Mouse (Mus musculus) forebrain, embryonic 10.5 days (tissue): ENCODE data around the gene Nhlh2. TPM values are rescaled to one million over a fixed set of nuclear protein-coding genes. Genes with fewer than 3 reads are reported as not detected.

Experiments
- DNase-seq: peaks from one replicate; pipeline ENCODE4 v3.0.0-alpha.2; 2017; ENCODE audit warnings: low spot score; ENCODE audit errors: extremely low spot score
- H3K27ac ChIP-seq: fragments of 300-500 bp; sonication (generic); 2 replicates; pipeline ENCODE4 v1.5.1; 2016; ENCODE audit warnings: mild to moderate bottlenecking
- H3K27me3 ChIP-seq: fragments of 300-500 bp; sonication (generic); 2 replicates; pipeline ENCODE4 v1.6.1; 2016; ENCODE audit warnings: mild to moderate bottlenecking; ENCODE audit not compliant: poor library complexity, severe bottlenecking
- H3K36me3 ChIP-seq: fragments of 300-500 bp; sonication (generic); replicated peaks from 2 replicates; pipeline ENCODE4 v1.6.1; 2016; ENCODE audit warnings: mild to moderate bottlenecking, moderate library complexity
- H3K4me1 ChIP-seq: fragments of 300-500 bp; sonication (generic); 2 replicates; pipeline ENCODE4 v1.6.1; 2016
- H3K4me3 ChIP-seq: fragments of 300-500 bp; sonication (generic); 2 replicates; pipeline ENCODE4 v1.5.1; 2016; ENCODE audit warnings: mild to moderate bottlenecking, moderate library complexity
- H3K9me3 ChIP-seq: fragments of 300-500 bp; sonication (generic); 2 replicates; pipeline ENCODE4 v1.6.1; 2016; ENCODE audit warnings: mild to moderate bottlenecking, moderate library complexity
- WGBS: fragments of 180-500 bp; shearing (Covaris S2); methylation state at CpG from one replicate; pipeline ENCODE4 v1.1.7; 2016; 5-methylcytosine and 5-hydroxymethylcytosine counted together
- polyA plus RNA-seq: library from polyadenylated mRNA; unstranded; fragments of >200 nt; fragmentation: Nextera tagmentation; extraction: Ambion mirVana; gene quantifications from 2 replicates; pipeline ENCODE4 v1.2.1, GENCODE M21; 2016

Nhlh2 gene
- polyA plus RNA-seq, 1 experiment from 2014 or later = 16.5 TPM

DNA sequence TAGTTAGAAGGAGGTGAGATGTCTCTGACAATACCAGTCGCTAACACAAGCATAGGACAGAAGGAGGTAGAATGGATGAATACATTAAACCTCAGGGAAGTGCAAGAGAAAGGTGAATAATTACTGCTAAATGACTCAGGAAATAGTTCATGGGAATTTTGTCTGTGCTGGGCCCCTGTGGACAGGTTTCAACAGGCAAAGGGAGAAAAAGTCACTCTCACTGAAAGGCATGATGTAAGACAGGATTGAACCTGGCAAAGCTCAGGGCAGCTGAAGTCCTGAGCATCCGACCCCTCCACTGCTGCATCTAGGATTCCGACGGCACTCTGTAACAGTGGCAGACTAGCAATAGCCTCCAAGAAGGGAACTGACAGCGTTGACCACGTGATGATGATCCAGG lies 28.7 kb downstream of the Nhlh2 start:
- H3K27ac ChIP-seq = no peak overlapping the region
- no peaks in the 10 kb centered on the region for H3K36me3 ChIP-seq
- no peak overlapping the region for H3K4me3 ChIP-seq
- no peaks in the 10 kb centered on the region for H3K4me1 ChIP-seq
- 82% methylated on average over 6 of the region's 6 CpGs for WGBS
- 0 out of 2 replicates have a peak, but pooled peaks cover 3% of the 10 kb centered on the region for H3K9me3 ChIP-seq
- peaks cover 9% of the 10 kb centered on the region; the same call in 1 of the 2 replicates for H3K27me3 ChIP-seq
- DNase-seq = no peak

DNA sequence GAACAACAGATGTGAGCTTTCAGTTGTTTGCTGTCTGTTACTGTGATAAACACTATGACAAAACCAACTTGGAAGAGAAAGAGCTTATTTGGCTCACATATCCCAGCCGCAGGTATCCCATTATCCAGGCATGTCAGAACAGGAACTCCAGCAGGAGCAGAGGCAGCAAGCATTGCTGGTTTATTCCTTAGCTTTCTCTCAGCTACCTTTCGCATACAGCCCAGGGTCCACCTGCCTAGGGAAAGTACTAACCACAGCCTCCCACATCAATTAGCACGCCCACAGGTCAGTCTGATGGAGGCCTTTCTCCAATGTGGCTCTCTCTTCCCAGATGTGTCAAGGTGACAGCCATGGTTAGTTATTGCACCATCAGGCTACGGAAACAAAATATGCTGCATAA lies 31.8 kb downstream of the Nhlh2 start:
- no peak for DNase-seq
- H3K27me3 ChIP-seq = peaks cover 9% of the 10 kb centered on the region; the same call in 1 of the 2 replicates
- no peaks in the 10 kb centered on the region for H3K4me1 ChIP-seq
- H3K4me3 ChIP-seq = no peak overlapping the region
- WGBS = 89% methylated on average over 4 of the region's 4 CpGs
- no peaks in the 10 kb centered on the region for H3K36me3 ChIP-seq
- H3K27ac ChIP-seq = no peak overlapping the region
- 0 out of 2 replicates have a peak, but pooled peaks cover 3% of the 10 kb centered on the region for H3K9me3 ChIP-seq

DNA sequence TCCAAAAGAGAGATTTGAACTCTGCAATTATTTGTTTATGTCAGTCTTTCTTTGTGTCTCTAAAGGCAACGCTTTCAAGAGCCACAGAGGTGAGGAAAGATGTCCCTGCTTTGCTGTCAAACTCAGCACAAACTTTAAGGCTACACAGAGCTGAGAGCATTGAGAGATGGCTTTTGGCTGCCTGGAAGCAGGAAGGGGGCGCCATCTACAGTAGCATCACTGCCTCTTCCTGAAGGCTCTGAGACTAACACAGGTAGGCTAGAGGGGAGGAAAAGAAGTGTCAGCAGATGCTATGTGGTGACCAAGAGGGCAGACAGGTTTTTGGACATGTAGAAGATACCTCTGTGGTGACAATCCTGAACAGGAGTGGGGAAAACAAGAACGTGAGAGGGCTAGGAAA lies 35.2 kb downstream of the Nhlh2 start:
- 45% methylated on average over 3 of the region's 3 CpGs for whole genome bisulfite sequencing
- H3K4me1 ChIP-seq = peaks cover 11% of the 10 kb centered on the region
- H3K9me3 ChIP-seq = no peaks in the 10 kb centered on the region
- H3K27me3 ChIP-seq = peaks cover 12% of the 10 kb centered on the region; the same call in 1 of the 2 replicates
- DNase-seq = no peak
- H3K36me3 ChIP-seq = no peaks in the 10 kb centered on the region
- no peak overlapping the region for H3K4me3 ChIP-seq
- no peak overlapping the region for H3K27ac ChIP-seq

DNA sequence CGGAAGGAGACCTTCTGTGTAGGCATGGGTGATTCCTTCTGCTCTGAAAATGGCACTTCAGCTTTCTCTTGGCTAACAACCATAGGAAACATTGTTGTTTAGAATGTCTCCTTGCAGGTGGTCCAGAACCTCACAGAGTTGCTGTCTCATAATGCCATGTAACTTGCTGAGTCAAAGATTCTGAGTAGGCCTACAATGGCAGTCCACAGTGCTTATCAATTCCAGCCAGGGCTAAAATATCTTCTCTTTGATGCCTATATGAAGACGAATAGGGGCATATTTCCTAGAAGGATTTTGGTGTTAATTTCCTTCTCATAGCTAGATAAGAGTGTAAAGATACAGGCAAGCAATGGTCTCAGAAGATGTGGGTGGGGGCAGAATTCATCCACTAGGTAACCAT lies 37.7 kb downstream of the Nhlh2 start:
- 93% methylated on average over 2 of the region's 2 CpGs for WGBS
- Histone ChIP-seq H3K27ac (no peak overlapping the region), H3K27me3 (0 out of 2 replicates have a peak, but pooled peaks cover 9% of the 10 kb centered on the region), H3K9me3 (no peaks in the 10 kb centered on the region; the same call in 1 of the 2 replicates), H3K4me1 (peaks cover 12% of the 10 kb centered on the region), H3K36me3 (no peaks in the 10 kb centered on the region), H3K4me3 (no peak overlapping the region)
- DNase-seq = no peak

DNA sequence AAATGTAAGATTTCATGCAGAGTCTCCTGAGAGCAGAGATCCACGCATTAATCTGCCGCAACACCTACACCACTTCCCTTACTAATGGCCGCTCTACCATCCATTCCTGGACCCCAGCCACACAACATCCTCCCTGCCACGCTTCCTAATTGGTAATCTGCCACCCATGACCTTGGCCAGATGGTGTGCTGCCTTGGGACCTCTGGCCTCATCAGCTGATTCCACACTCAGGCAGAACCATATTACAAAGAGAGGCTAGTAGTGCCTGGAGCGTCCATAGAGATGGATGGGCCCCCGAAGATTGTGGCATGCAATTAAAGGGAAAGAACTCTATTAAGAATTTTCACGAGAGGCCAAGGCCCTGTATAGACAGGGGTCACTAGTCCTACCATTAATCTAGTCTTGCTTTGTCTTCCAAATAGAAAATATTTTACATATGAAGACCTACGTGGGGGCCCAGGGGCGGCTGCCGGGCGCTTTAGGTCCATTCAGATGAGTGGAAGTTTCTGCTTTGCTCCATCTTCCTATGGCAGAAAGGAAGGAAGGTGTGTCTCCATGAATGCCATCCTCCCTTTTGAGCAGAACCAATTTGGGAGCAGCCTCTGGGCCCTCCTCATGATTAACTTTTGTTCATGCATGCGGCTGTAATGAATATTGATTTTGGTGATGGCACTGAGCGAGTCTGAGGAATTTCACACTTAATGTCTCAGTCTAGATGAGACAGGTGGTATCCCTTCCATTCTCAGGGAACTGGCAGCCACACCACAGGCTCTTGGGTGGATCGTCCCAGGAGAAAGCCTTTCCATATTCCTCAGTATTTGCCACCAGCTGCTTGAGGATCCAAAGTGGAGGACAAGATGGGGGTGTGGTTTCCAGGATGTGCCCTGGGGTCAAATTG lies 39.6 kb downstream of the Nhlh2 start:
- peaks cover 27% of the 10 kb centered on the region for H3K4me1 ChIP-seq
- no peaks in the 10 kb centered on the region for H3K36me3 ChIP-seq
- peaks cover 13% of the 10 kb centered on the region for H3K27me3 ChIP-seq
- no peak overlapping the region for H3K27ac ChIP-seq
- whole genome bisulfite sequencing = 81% methylated on average over 14 of the region's 14 CpGs
- no peak overlapping the region for H3K4me3 ChIP-seq
- no peak for DNase-seq
- H3K9me3 ChIP-seq = no peaks in the 10 kb centered on the region; the same call in 1 of the 2 replicates

DNA sequence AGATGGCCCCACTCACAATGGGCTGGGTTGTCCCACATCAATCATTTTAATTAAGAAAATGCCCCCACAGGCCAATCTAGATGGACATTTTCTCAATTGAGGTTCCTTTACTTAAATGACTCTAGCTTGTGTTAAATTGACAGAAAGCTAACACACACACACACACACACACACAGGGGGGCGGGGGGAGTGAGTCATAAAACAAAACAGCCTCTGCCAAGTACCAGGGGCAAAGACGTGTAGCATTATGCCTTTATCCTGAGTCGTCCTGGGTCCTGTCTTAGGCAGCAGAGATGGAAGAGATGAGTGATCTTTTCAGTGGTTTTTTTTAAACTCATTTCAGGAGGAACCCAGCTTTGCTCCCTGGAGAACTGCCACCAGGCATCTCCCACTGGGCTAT lies 42.2 kb downstream of the Nhlh2 start:
- Histone ChIP-seq H3K4me1 (peaks cover 47% of the 10 kb centered on the region), H3K27me3 (peaks cover 21% of the 10 kb centered on the region), H3K4me3 (no peak overlapping the region), H3K27ac (no peak overlapping the region), H3K36me3 (no peaks in the 10 kb centered on the region), H3K9me3 (no peaks in the 10 kb centered on the region; the same call in 1 of the 2 replicates)
- DNase-seq = no peak
- WGBS = 61% methylated on average over 3 of the region's 3 CpGs

DNA sequence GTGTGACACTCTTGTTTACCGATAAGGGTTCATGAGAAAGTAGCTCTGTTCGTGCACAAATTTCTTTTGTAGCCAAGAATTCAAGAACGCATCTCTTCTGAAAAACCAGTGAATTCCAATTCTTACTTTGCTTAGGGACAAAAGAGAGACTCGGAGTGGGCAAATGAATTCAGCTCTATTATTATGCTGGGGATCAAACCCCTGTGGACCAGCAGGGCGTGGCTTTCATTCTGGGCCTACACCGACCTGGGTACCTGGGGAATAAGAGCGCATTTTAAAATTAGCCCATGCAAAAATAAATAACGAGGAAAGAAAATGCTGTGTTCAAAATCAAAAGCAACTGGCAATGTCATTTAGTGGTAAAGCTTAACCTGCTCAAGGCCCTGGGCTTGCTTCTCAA lies 43.4 kb downstream of the Nhlh2 start:
- Histone ChIP-seq H3K27ac (no peak overlapping the region), H3K4me1 (peaks cover 54% of the 10 kb centered on the region), H3K36me3 (no peaks in the 10 kb centered on the region), H3K4me3 (no peak overlapping the region), H3K27me3 (peaks cover 30% of the 10 kb centered on the region), H3K9me3 (no peaks in the 10 kb centered on the region; the same call in 1 of the 2 replicates)
- 35% methylated on average over 8 of the region's 8 CpGs for WGBS
- no peak for DNase-seq

DNA sequence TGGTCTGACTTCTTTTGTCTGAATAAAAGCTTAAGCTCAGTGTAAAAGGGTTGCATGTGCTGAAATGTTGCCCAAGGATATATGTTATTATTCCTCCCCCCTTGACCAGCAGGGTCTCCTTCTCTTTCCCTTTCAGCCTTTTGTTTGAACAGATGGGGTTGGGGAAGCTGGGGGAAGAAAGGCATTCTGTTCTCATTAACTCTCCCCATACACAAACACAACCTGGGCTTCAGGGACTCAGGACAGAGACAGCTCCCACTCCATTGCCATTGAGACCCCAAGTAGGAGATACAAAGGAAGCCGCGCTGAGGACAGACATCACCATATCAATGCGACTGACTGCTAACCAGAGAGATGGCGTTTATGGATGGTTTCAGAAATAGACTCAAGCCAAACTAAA lies 46.0 kb downstream of the Nhlh2 start:
- H3K36me3 ChIP-seq = no peaks in the 10 kb centered on the region
- 14% methylated on average over 4 of the region's 4 CpGs for WGBS
- peaks cover 30% of the 10 kb centered on the region for H3K27me3 ChIP-seq
- DNase-seq = peak; percentile 25
- H3K4me1 ChIP-seq = peaks cover 42% of the 10 kb centered on the region
- H3K4me3 ChIP-seq = no peak overlapping the region
- H3K9me3 ChIP-seq = no peaks in the 10 kb centered on the region; the same call in 1 of the 2 replicates
- H3K27ac ChIP-seq = no peak overlapping the region

DNA sequence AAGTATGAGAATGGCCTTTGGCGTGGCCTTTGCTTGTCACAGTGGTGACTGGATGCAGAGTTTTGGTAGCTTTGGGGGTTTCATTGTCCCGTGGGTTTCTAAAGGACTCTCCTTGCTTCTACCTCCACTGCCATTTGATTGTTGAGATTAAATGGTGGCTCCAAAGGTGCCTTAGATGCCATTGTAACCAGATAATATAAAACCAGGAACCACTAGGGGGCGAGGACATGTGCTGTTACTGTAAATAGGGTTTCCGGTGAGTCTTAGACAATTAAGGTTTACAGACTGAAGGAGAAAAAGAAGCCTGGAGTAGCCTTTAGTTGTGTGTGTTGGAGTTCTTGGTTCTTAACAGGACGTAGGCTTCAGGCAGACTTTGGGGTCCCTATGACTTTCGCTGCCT lies 50.2 kb downstream of the Nhlh2 start:
- Histone ChIP-seq H3K4me3 (no peak overlapping the region), H3K27me3 (peaks cover 25% of the 10 kb centered on the region), H3K27ac (no peak overlapping the region), H3K9me3 (no peaks in the 10 kb centered on the region), H3K36me3 (no peaks in the 10 kb centered on the region), H3K4me1 (peaks cover 39% of the 10 kb centered on the region)
- 78% methylated on average over 6 of the region's 6 CpGs for WGBS
- no peak for DNase-seq

DNA sequence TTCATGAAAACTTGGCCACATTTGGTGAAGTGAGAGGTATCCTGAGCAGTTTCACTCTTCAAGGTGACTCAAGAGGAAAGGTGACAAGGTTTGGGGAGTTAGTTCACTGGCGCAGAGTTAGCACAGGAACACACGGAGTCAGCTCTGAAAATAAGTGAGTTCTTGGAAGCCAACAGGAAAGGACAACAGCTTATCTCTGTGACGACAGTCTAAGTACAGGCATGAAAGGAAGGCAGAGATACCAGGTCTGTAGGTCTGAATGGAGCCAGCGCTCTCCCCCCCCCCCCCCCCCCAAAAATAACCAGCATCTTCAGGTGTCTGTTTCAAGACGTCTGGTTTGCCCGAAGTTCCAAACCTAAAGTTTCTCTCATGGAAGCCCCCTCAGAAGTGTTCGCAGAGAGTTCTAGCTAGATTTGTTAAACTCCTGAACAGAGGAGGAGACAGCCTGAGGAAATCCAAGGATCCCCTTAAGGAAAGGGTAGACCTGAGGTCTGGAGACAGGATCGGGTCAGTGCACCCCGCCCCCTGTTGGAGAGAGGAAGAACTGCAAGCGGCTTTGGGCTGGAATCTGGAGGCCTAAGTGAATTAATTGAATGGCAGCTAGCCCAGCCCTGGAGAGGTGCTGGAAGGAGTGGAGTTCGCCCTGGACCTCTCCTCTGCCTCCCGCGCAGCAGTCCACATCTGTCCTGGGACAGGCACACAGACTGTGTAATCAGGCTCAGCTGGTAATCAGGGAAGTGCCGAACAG lies 52.2 kb downstream of the Nhlh2 start:
- peak overlapping the region; percentile 48 for H3K27ac ChIP-seq
- WGBS = 40% methylated on average over 14 of the region's 14 CpGs
- DNase-seq = peak; percentile 76

DNA sequence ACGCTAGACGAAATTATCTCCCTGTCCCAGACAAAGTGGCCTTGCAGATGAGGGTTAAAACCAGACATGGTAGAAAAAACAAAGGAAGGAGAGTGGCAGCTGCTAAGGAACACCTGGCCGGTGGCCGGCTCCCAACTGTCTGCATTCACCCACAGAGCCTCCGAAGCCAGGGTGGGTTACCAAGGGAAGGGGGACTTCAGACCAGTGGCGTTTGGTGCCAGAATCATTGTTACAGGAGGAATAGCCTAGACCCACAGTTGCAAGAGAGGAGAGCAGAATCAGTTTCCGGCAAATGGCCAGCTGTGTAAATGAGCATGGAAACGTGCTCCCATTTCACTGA lies 52.8 kb downstream of the Nhlh2 start:
- no peak for DNase-seq
- Histone ChIP-seq H3K4me1 (peaks cover 13% of the 10 kb centered on the region), H3K9me3 (no peaks in the 10 kb centered on the region), H3K36me3 (no peaks in the 10 kb centered on the region), H3K27me3 (peaks cover 12% of the 10 kb centered on the region; the same call in 1 of the 2 replicates), H3K4me3 (no peak overlapping the region), H3K27ac (peak overlapping the region; percentile 48)
- WGBS = 54% methylated on average over 8 of the region's 8 CpGs

More for the DNA sequence above, 52.2 kb downstream of the Nhlh2 start:
- H3K9me3 ChIP-seq = no peaks in the 10 kb centered on the region
- H3K4me3 ChIP-seq = no peak overlapping the region
- peaks cover 18% of the 10 kb centered on the region; the same call in 1 of the 2 replicates for H3K27me3 ChIP-seq
- peaks cover 18% of the 10 kb centered on the region for H3K4me1 ChIP-seq
- no peaks in the 10 kb centered on the region for H3K36me3 ChIP-seq

DNA sequence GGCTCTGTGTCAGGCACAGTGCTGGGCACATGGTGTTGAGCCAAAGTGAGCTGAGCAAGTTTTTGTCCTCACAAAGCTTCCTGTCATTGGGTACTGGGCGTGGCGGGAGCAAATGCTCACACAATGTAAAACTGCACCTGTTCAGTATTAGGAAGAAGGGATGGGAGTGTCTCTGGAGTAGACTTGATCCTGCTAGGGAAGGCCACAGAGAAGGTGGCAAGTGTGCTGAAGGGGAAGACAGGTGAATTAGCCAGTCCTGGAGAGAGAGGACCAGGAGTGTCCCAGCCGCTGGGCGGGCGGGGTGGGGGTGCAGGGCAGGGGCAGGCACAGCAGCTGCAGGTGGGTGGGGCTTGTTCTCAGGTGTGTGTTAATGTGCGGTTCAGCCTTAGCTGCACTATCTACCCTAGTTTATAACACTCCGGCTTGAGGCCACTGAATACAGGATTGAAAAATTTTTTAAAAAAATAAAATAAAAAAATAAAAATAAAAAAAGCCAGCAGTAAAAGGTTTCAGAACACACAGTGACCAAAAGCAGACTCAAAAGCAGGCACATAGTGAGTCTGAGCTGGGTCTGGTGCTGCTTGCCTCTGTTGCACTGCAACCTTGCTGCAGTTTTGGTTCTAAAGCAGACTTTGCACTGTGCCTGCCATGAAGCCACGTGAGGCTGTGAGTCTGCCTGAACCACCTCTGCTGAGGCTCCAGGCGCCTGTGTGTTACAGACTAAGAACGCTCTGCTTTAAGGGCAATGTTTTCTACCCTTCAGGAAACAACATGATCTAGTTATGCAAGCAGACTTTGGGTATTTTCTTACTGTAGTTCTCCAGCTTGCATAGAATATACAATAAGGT lies 53.6 kb downstream of the Nhlh2 start:
- Histone ChIP-seq H3K36me3 (no peaks in the 10 kb centered on the region), H3K4me3 (no peak overlapping the region), H3K4me1 (peaks cover 12% of the 10 kb centered on the region), H3K27ac (peak overlapping the region; percentile 48), H3K27me3 (peaks cover 6% of the 10 kb centered on the region; the same call in 1 of the 2 replicates), H3K9me3 (no peaks in the 10 kb centered on the region)
- WGBS = 76% methylated on average over 10 of the region's 10 CpGs
- DNase-seq = no peak
